Mouse (Mus musculus): ENCODE results near the gene Spg20.

DNA sequence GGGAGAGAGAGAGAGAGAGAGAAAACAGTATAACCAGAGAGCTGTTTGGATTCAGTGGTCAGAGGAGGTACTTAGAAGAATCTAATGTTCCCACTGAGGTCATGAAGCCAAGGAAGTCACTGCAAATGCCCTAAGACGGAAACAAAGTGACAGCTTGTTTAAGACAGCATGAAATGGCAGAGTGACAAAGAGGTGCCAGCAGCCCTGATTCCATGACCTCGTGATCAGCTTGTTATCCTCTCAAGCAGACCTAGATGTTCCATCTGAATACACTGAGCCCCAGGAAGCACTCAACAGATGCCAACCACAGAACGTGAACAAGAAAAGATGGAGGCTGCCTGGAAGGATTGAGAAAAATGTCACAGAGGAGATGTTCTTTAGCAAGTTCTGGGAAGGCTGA is 26.2 kb upstream of the Spg20 start:
- TF ChIP-seq POLR2A (IDR thresholded peaks at IDR 0.05; ENCODE audit: extremely low read depth, insufficient read depth, low read length) = no peak
- TF ChIP-seq CTCF (IDR thresholded peaks at IDR 0.05; ENCODE audit: low read depth, low read length) = no peak
